Mouse (Mus musculus) kidney, postnatal 0 days (tissue): ENCODE data around the gene Robo1. TPM values are rescaled to one million over a fixed set of nuclear protein-coding genes. Genes with fewer than 3 reads are reported as not detected.

Experiments
- ATAC-seq: fragments of 200-750 bp; cut with Nextera tagmentation; replicated peaks from 2 replicates; pipeline ENCODE4 v1.8.0; 2017; ENCODE audit warnings: low read depth, moderate number of reproducible peaks, moderate TSS enrichment, moderate library complexity; ENCODE audit not compliant: low FRiP score
- DNase-seq: peaks from one replicate; pipeline ENCODE4 v3.0.0-alpha.2; 2016; ENCODE audit warnings: low spot score
- H3K27ac ChIP-seq: fragments of 300-500 bp; sonication (generic); 2 replicates; pipeline ENCODE4 v1.5.1; 2014; ENCODE audit warnings: mild to moderate bottlenecking
- H3K27me3 ChIP-seq: fragments of 300-500 bp; sonication (generic); 2 replicates; pipeline ENCODE4 v1.6.1; 2014; ENCODE audit warnings: low read length, mixed read lengths; ENCODE audit not compliant: insufficient read depth
- H3K36me3 ChIP-seq: fragments of 300-500 bp; sonication (generic); 2 replicates; pipeline ENCODE4 v1.6.1; 2014; ENCODE audit warnings: low read length, mixed read lengths; ENCODE audit not compliant: insufficient read depth
- H3K4me1 ChIP-seq: fragments of 300-500 bp; sonication (generic); replicated peaks from 2 replicates; pipeline ENCODE4 v1.6.1; 2014; ENCODE audit warnings: antibody characterized with exemption, low read length, mixed read lengths; ENCODE audit not compliant: insufficient read depth
- H3K4me2 ChIP-seq: fragments of 300-500 bp; sonication (generic); 2 replicates; pipeline ENCODE4 v1.6.1; 2014; ENCODE audit warnings: mild to moderate bottlenecking, low read length, moderate library complexity, mixed read lengths
- H3K4me3 ChIP-seq: fragments of 300-500 bp; sonication (generic); replicated peaks from 2 replicates; pipeline ENCODE4 v1.5.1; 2014; ENCODE audit warnings: low read depth, low read length
- H3K9ac ChIP-seq: fragments of 300-500 bp; sonication (generic); 2 replicates; pipeline ENCODE4 v1.6.1; 2014; ENCODE audit warnings: low read depth, low read length
- H3K9me3 ChIP-seq: fragments of 300-500 bp; sonication (generic); replicated peaks from 2 replicates; pipeline ENCODE4 v1.6.1; 2016; ENCODE audit warnings: low read length, inconsistent platforms, mixed read lengths
- CTCF ChIP-seq: IDR thresholded peaks from 2 replicates; pipeline ENCODE4 v1.5.1; 2016; ENCODE audit warnings: antibody characterized with exemption, low read depth, mild to moderate bottlenecking, moderate library complexity
- WGBS: fragments of 180-500 bp; shearing (Covaris S2); extraction: QIAGEN DNeasy Blood & Tissue Kit; methylation state at CpG from one replicate; pipeline ENCODE4 v1.1.7; 2014; 5-methylcytosine and 5-hydroxymethylcytosine counted together
- polyA plus RNA-seq: library from polyadenylated mRNA; unstranded; fragments of >200 nt; fragmentation: Nextera tagmentation; extraction: Ambion mirVana; gene quantifications from 2 replicates; pipeline ENCODE4 v1.2.1, GENCODE M21; 2015

Robo1 gene
- polyA plus RNA-seq, 1 experiment from 2014 or later, result 14.5 TPM

DNA sequence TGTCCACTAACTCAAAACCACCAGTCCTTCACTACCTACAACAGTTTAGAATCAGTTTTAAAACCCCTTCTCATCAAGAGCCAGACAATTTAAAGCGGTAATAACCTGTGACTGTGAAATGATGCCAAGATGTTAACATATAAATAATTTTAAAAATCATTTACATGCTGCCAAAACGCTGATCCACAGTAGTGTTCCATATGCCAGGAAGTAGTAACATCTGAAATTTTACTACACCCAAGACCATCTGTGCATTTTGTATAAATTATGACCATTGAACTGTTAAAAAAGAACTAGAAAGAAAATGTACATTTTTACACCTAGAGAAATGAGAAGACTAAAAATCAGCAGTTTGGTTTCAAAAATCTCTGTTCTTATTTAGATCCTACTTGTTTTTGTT is 600.8 kb downstream of the Robo1 start:
- H3K27ac ChIP-seq, result no peak overlapping the region
- no peaks in the 10 kb centered on the region for H3K27me3 ChIP-seq
- TF ChIP-seq CTCF, result no peak
- ATAC-seq (no peak), DNase-seq (no peak)
- 68% methylated on average over 2 of the region's 2 CpGs for WGBS
- no peaks in the 10 kb centered on the region for H3K4me1 ChIP-seq
- no peaks in the 10 kb centered on the region for H3K9me3 ChIP-seq
- no peak overlapping the region for H3K4me3 ChIP-seq
- no peaks in the 10 kb centered on the region for H3K36me3 ChIP-seq
- H3K9ac ChIP-seq, result no peak overlapping the region
- no peak overlapping the region for H3K4me2 ChIP-seq

DNA sequence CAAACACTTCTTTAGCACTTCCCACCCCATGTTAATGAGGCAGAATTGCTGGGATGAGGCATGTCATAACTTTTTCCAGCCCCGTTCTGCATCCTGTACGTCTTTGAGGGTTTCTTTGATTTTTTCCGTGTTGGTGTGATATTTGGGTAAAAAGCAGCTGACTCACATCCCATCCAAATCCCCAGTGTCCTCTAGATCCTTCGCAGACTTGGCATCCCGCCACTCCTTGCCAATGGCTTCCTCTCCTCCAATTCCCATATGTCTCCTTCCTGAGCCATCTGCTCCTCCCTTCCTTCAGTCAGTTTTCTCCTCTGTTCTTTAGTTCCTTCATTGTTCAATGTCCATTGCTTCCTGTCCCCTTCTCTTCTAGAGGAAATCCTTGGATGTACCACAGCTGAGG is 605.0 kb downstream of the Robo1 start:
- DNase-seq (peak; percentile 41), ATAC-seq (no peak)
- 58% methylated on average over 5 of the region's 5 CpGs for WGBS
- no peak overlapping the region for H3K27ac ChIP-seq
- H3K9me3 ChIP-seq, result no peaks in the 10 kb centered on the region
- no peaks in the 10 kb centered on the region for H3K36me3 ChIP-seq
- no peak for TF ChIP-seq CTCF
- no peaks in the 10 kb centered on the region for H3K27me3 ChIP-seq
- no peak overlapping the region for H3K4me2 ChIP-seq
- H3K4me1 ChIP-seq, result no peaks in the 10 kb centered on the region
- no peak overlapping the region for H3K9ac ChIP-seq
- no peak overlapping the region for H3K4me3 ChIP-seq

DNA sequence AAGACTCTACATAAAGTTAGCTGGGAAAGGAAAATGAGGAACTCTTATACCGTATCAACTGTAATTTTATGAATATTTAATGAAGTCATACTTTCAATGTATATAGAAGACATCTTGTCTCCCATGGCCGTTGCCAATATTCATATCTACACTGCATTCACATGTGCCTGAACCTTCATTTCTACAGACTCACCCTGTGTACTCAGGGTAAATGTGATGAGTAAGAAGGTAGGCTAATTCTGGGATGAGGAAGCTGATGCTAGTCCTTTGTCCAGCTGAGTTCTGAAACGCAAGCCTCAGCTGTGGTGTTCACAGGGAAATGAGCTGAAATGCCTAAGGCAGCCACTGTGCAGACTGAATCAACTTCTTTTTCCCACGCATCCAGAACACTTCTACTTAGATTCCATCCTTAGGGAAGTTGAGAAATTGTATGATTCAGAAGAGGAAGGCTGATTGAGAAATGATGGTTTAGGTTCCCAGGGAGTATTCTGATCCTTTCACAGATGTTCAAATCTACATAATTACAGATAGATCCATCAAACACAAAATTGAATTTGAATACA is 606.0 kb downstream of the Robo1 start:
- Histone ChIP-seq H3K27me3 (no peaks in the 10 kb centered on the region), H3K4me3 (no peak overlapping the region), H3K36me3 (no peaks in the 10 kb centered on the region), H3K4me2 (no peak overlapping the region), H3K4me1 (no peaks in the 10 kb centered on the region), H3K9ac (no peak overlapping the region), H3K27ac (no peak overlapping the region), H3K9me3 (no peaks in the 10 kb centered on the region)
- ATAC-seq, result no peak
- WGBS, result 78% methylated on average over 4 of the region's 4 CpGs
- DNase-seq, result peak; percentile 26
- no peak for TF ChIP-seq CTCF

DNA sequence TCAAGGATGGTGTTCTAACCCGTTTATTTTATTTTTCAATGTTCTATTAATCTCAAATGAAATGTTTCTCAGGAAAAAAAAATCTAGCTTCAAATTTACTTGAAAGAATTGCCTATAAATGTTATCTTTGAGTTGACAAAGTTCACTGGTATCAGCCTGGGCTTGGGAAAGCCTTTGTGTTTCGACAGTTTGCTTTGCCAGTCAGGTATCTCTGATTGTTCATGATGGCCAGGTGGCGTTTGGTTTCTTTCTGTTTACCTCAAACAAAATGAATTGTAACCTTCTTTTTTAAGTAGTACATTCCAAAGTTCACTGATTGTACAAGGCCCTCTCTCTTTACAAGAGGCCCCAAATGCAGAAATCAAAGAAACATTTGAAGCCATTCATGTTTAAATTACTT is 611.9 kb downstream of the Robo1 start:
- H3K4me1 ChIP-seq, result 0 out of 2 replicates have a peak, but pooled peaks cover 8% of the 10 kb centered on the region
- H3K4me3 ChIP-seq, result no peak overlapping the region
- H3K9ac ChIP-seq, result no peak overlapping the region
- no peak for TF ChIP-seq CTCF
- no peaks in the 10 kb centered on the region for H3K27me3 ChIP-seq
- no peak overlapping the region for H3K4me2 ChIP-seq
- H3K36me3 ChIP-seq, result no peaks in the 10 kb centered on the region
- ATAC-seq, result no peak
- H3K27ac ChIP-seq, result no peak overlapping the region
- no peaks in the 10 kb centered on the region for H3K9me3 ChIP-seq
- DNase-seq, result no peak
- 79% methylated on average over 3 of the region's 3 CpGs for WGBS

DNA sequence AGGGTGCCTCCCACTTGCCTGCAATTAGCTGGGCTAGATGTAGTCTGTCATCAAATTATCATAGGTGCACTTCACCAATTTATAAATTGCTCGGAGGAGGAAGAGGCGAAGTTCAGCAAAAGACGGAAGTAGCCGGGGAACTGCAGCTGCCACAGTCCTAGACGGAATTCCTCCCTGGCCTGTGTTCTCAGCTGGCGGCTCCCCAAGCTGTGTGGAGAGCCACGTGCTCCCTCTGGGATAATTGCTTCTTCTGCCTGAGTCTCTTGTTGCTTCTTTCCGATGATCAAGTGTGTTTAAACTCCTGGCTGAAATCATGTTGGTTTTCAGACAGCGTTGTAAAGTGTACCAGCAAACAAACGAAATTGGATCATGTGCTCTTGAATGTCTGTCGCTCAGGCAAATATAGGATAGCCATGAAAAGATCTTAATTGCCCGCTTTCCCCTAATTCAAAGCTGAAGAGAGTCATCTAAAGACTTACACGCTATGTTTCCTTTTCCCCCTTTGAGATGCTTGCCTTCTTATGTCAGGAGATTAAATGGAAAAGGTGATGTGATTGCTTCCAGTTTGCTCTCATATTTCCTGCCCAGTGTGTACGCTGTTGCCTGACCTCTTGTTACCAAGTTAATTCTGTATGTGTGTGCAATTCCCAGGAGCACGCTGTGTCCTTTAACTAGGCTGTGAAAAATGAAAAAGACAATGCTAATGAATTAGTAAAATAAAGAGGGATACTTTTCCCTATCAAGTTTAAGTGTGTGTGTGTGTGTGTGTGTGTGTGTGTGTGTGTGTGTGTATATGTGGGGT is 616.5 kb downstream of the Robo1 start:
- Histone ChIP-seq H3K27ac (peak overlapping the region; percentile 51; the same call in 1 of the 2 replicates), H3K27me3 (no peaks in the 10 kb centered on the region), H3K4me2 (peak overlapping the region; percentile 51), H3K4me3 (peak overlapping the region; percentile 11; the same call in 1 of the 2 replicates), H3K9me3 (no peaks in the 10 kb centered on the region), H3K36me3 (no peaks in the 10 kb centered on the region), H3K4me1 (0 out of 2 replicates have a peak, but pooled peaks cover 8% of the 10 kb centered on the region), H3K9ac (no peak overlapping the region)
- WGBS, result 19% methylated on average over 15 of the region's 15 CpGs
- peak; percentile 88 for DNase-seq
- ATAC-seq, result peak; percentile 75; the same call in 1 of the 2 replicates
- no peak for TF ChIP-seq CTCF

DNA sequence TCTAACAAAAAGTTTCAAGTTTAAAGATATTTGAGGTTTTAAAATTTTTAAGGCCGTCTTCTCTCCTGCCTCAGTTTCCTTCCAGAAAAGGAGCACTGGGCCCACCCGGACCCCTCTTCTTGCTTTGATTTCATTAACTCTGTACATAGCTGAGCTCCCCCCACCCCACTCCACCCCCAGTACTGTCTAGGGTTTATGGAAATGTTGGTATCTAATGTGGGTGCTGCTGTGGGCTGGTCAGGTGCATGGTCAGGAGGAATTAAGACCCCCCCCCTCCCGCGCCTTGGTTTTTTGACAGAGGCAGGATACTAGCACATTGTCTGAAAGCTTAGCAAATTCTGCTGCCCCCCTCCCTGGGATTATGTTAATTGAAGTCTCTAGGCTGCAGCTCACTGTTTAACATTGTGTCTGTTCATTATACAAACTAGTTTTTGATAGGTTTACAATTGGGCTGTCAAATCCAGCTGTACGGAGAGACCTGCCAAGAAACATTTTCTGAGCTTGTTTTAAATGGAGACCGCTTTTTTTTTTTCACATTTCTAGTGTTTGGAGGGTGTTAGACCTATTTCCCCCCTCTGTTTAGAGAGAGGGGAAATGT is 620.5 kb downstream of the Robo1 start:
- H3K4me2 ChIP-seq, result no peak overlapping the region
- ATAC-seq (no peak), DNase-seq (peak; percentile 78)
- H3K9ac ChIP-seq, result no peak overlapping the region
- H3K4me3 ChIP-seq, result no peak overlapping the region
- no peaks in the 10 kb centered on the region for H3K36me3 ChIP-seq
- 69% methylated on average over 6 of the region's 6 CpGs for WGBS
- H3K4me1 ChIP-seq, result 0 out of 2 replicates have a peak, but pooled peaks cover 8% of the 10 kb centered on the region
- H3K9me3 ChIP-seq, result no peaks in the 10 kb centered on the region
- no peaks in the 10 kb centered on the region for H3K27me3 ChIP-seq
- TF ChIP-seq CTCF, result no peak
- no peak overlapping the region for H3K27ac ChIP-seq
